Mouse (Mus musculus) right cerebral cortex, postnatal 10 days (tissue): ENCODE measurements around the gene Galnt7.
"Not testable (repeated sequence)": the region's sequence is repeated elsewhere in the genome, so short reads cannot be mapped to it uniquely, and the experiment has no call there.

ENCODE experiments used
- DNase-seq, 2 experiments: peaks; one replicate each; pipeline ENCODE4 v3.0.0; 2021; ENCODE audit warnings: low spot score in 2 of 2

Galnt7 gene

DNA sequence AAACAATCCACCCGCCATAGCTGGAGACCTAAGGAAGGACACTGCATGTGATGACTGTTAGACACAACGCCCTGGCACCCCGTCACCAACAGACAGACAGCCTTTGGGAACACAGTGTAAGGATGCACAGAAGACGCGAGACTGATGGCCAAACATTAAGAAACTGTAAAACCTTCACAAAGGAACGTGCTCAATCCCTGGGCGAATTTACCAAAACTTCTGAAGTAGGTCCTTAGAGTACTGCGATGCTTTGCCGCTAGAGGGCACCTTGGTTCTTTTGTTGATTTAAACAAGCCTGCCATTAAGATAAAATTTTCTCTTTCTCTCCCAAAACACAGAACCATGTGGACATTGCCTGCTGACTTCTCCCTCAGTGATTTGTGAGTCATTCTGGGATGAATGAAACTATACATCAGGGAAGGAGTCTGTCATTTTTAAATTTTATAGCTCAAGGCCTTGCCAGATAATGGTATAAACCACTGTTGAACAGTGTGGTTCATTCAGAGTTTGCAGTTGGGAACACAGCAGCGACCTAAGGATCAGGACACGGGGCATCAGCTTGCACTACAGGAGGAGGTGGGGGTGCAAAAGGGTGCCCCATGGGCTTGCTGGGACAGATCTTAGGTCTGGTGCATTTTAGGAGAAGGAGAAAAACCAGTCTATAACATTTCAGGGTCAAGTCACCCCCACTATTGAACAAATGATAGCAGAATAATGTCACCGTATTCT, 112.6 kb downstream of the Galnt7 start:
- DNase-seq, result peak; percentile 62 to 81

DNA sequence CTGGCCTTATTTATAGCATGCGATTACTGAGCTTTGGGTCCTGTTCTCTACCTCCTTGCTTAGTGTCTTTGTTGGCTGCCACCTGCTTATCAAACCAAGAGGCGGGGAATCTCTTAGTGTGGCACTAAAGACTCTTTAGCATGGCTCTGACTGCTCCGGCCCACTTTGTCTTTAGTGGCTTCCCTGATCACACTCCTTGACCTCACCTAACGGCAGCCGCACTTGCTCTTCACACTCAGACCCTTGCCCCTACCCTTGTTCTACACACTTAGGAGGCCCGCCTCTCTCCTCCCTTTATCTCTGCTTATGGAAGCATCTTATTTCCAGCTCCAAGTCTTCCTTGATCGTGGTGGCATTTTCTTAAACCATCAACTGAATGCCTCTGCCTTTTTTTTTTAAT, 114.2 kb downstream of the Galnt7 start:
- DNase-seq, result no peak

DNA sequence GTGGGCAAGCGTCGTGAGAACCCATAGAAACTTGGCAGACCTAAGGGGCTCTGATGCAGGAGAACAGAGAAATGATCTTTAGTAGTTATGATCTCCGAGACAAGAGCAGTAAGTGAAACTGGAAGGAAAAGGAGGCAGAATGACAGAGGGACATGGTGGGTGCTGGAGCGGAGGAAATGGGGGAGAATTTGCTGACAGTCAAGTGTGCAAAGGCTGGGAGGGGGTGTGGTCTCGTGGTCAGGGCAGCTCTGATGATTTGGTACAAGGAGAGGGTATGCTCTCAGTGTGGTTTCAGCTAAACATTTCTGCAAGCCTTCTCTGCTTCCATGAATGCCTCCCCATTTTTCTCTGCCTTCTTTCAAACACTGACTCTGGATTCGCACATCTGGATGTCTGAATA, 116.7 kb downstream of the Galnt7 start:
- no peak for DNase-seq

DNA sequence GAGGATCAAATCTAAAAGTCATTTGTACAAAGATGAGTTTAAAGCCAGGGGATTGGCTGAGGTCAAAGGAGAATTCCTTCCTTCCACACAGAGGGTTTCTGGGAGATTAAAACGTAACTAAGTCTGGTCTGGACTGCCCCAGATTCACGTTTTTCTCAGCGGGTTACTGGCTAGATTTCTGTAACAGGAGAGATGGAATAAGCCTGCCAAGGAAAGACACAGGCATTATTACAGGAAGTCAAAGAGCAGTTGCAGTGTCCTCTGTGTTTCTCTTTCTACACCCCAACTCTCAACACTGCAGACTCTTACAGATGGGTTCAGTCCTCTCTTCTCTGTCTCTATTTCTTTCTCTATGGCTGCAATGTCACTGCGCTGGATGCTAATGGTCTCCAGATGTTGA, 118.3 kb downstream of the Galnt7 start:
- no peak for DNase-seq

DNA sequence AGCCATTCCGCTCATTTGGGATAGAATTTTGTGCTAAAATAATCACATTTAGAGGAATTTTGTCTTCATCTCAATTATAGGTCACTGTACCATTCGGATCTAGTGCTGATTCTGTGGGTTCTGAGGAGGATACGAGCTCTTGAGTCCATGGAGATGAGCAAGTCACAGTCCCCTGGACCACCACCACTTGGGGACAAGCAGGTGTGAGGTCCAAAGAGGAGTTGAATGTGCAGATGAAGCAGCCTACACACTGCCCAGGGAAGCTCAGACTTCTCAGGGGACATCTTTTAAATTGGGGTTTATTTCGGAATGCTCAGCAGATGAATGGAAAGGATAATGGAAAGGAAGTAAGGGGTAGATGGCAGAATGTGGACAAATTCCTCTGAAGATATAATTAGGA, 119.7 kb downstream of the Galnt7 start:
- DNase-seq, result no peak

DNA sequence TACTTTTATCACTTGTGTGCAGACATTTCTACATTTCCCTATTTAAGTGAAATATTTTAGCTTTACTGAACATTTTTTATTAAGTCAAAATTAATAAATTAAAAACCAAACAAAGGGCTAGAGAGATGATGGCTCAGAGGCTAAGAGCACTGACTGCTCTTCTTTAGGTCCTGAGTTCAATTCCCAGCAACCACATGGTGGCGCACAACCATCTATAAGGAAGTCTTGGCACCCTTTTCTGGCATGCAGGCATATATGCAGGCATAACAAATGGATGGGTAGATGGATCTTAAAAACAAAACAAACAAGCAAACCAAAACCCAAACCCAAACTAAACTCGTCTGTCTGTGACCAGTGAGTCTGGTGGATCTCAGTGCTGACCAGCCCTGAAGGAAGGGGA, 120.6 kb downstream of the Galnt7 start:
- peak in 1 of 2 experiments; percentile 52 for DNase-seq

DNA sequence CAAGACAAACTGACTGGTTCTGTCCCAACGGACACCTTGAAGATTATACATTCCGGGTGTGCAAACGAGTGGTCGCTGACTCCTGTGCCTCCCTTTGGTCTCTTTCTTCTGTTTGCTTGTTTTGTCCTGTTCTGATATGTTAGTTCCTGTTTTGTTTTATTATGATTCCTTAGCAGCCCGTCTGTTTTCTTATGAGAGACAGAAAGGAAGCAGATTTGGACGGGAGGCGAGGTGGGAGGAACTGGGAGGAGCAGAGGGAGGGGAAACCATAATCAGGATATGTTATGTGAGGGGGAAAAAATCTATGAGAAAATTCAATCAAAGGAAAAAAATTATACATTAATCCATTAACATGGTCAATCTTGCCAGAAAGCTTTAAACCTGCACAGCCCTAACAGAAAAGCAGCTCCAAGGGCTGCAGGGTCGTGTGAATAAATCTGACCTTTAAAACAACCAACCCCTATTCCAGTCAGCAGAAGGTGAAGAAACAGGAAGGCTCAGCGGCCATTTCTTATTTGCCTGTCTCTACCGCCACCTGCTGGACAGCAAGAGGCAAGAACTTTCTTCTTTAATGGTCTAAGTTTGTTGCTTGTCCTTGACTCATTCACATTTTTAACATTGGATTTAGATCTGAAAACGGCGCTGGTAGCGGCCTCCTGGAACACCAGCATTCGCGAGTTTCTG, 122.0 kb downstream of the Galnt7 start:
- DNase-seq, result peak; percentile 79 to 89

DNA sequence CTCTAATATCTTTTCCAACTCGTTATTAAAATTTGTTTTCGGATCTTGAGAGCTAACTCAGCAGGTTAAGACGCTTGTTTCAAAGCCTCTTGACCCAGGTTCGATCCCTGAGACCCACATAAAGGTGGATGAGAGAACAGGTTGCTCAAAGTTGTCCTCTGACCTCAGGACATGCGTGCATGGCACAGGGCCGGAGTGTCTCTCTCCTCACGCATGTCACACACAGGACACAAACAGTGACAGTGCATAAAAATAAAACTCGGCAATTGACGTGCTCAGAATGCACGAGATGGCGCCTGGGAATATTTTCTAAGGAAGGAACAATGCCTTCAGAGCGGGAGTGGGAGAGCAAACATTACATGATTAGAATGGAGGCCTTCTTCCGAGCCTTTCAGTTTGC, 122.6 kb downstream of the Galnt7 start:
- no peak for DNase-seq

DNA sequence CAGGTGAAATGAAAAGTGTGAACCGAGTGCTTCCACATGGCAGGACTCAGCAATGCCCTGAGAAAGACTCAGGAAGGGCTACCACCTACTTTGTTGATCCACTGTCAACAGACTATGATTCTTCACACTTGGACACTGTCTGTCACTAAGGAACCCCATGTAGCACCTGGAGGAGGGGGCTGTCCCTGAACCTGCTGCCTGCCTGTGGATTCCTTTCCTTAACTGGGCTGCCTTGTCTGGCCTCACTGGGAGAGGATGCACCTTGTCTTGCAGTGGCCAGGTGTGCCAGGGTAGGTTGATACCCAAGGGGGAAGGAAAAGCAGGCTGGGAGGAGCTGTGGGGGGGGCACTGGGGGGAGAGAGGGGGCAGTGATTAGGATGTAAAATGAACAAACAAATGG, 124.8 kb downstream of the Galnt7 start:
- DNase-seq, result no peak

DNA sequence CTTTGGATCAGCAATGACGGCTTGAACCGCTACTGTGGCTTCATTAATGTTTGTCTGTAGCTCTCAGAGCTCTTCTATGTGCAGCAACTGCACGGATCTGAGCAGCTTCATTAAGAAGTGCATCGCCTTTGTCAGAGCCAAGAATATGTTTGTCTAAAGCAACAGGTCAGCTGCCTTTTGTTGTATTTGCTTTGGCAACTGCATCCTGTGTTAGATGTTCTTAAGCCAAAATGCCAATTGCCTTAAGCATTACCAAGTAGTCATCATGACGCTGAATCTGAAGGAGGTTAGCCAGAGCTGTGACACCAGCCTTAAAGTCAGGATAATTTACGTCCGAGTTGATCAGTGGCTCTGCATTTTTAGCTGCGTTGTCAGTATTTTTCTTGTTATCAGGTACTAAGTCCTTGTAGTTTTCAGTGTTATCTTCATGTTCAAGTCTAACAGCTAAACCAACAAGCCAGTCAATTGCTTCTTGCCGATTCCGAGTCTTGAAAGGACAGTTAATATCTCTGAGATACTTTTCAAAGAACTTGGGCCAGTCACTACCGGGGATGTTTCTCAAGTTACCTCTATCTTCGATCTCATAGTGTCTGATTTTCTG, 132.5 kb downstream of the Galnt7 start:
- no peak for DNase-seq

DNA sequence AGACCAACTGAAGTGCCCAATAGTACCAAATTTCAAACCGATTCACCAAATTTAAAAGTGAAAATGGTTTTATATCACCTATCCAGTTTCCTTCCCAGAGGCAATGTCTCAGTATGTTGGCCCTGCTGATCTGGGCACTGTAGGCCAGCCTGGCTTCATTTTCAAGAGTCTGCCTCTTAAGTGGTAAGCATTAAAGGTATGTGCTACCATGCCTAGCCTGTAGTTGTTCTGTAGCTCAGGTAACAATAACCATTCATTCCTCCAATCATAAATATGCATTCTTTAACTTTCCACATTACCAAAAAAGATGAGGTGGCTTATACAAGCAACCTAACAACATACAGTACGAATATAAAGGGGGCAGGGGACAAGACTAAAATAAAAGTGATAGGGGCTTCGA, 135.1 kb downstream of the Galnt7 start:
- no peak for DNase-seq

DNA sequence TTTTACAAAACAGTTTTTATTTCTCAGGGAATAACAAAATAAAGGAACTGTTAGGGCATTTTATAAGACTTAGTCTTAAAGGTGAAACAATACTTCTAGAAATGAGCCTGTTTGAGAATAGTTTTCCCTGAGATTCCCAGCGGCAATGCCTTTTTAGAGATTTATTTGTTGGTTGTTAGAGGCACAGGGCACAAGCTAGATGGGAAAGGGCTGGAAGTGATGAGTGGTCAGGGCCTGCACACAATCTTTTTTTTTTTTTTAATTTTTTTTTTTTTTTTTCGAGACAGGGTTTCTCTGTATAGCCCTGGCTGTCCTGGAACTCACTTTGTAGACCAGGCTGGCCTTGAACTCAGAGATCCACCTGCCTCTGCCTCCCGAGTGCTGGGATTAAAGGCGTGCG, 136.1 kb downstream of the Galnt7 start:
- DNase-seq, result not testable (repeated sequence)

DNA sequence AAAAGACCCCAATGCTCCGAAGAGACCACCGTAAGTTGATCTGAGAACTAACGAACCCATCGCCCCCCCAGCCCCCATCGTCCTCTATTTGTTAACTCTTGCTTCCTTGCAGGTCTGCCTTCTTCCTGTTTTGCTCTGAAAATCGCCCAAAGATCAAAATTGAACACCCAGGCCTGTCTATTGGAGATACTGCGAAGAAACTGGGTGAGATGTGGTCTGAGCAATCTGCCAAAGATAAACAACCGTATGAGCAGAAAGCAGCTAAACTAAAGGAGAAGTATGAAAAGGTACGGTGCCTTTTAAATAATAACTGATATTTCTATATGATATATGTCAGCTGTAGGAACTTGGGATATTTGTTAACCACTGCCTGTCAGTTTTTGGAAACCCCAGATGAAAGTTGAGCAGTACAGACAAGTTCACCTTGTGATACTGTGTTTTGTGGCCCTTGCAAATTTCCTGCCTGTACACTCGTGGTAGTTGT, 139.6 kb downstream of the Galnt7 start:
- DNase-seq, result not testable (repeated sequence)

DNA sequence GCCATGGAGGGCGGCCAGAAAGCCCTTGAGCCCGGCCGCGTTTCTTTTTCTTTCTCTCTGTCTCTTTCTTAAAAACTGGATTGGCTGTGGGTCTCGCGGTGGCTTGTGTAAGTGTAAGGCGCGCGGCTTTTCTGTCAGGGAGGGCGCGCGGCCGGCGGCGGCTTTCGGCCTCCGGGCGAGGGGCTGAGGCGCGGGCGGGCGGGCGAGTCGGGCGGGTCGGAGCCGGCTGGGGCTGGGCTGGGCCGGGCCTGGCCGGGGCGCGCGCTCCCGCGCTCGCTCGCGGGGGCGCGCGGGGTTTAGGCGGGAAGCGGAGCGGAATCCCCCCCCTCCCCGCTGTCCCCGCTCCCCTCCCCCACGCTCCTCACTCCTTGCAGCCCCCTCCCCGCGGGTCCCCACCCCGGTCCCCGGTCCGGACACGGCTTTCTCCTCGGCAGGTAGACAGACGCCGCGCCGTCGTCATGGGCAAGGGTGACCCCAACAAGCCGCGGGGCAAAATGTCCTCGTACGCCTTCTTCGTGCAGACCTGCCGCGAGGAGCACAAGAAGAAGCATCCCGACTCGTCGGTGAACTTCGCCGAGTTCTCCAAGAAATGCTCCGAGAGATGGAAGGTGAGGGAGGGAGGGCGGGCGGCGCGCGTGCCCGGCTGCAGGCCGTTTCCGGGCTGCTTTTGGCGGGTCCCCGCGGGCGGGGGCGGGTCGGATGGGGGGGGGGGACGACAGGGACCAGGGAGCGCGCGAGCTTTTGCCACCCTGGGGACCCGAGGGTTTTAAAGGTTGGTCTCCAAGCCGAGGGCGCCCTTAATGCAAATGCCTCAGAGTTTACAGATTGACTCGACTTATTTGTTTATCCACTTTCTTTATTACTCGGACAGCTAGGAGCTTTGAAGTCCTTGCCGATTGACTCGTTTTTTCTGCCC, 140.4 kb downstream of the Galnt7 start:
- DNase-seq, result no peak

DNA sequence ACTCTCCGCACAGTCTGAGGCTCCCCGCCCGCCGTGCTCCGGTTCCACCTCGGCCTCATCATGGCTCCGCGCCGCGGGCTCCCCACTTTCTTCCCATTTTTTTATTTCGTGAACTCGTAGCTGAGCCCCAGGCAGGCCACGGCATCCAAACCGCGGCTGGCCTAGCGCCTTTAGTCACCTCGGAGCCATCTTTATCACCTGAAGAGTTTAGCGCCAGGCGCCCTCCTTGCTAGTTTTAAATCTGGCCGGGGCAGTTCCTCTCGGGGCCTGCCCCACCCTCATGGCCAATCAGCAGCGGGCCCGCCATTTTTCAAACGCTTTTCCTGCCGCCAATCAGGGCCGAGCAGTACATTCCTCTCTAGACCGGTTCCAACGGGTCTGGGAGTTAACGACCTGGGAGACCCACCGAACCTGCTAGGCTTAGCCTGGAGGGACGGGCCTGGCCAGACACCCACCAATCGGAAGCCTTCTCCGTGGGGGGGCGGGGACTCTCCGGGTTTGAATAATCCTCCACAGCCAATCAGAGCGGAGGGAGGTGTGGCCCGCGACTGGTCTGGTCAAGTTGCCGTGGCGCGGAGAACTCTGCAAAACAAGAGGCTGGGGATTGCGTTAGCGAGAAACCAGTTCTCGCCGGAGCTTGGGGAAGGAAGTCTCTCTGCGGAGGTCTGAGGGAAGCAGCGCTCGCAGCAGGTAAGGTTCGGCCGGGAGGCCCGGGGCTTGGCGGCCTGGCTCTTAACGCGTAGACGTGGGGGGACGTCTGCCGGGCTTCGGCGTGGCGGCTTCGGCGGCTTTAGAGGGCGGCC, 141.3 kb downstream of the Galnt7 start, which contains the start of gene Hmgb2:
TSS of gene Hmgb2 (plus strand) at position 592 of the 803 bp plus-strand sequence.
- peak; percentile 100 for DNase-seq

DNA sequence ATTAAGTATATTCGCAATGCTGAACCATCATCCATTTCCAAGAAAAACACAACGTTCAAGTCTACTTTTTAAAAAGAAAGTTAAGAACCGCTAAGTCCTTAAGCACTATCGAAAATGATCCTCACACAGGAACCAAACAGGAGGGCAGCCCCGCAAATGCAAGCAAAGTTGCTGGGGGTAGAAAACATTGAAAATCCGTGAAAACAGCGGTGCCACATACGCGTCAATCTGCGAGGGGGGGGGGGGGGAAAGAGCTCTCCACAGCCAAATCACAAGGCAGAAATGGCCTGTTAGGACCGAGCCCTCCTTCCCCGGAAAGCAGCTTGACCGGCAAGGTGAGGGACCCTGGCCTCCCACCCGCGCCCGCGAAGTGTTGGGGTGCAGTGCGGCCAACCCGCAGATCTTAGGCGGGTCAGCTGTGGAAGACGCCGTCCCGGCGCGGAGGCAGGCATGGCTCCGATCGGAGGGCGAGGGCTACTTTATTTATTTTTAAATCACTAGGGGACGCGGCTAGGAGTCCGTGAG, 142.0 kb downstream of the Galnt7 start:
- DNase-seq, result no peak

DNA sequence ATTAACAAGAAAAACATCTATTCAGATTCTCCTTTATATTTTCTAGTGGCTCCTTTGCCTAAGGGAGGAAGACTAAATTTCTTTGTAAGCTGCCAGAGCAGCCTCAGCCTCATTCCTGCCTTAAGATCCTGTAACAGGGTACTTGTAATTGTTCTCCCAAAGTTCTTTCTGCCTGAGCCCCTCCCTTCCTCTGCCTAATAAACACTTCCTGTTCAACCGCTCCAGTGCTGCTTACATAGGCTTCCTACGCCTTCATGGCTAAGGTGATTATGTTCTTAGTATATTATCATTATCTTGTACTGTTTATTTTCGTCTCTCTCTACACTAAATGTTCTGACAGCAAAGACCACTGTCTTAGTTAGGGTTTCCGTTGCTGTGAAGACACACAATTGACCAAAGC, 144.2 kb downstream of the Galnt7 start:
- no peak for DNase-seq

DNA sequence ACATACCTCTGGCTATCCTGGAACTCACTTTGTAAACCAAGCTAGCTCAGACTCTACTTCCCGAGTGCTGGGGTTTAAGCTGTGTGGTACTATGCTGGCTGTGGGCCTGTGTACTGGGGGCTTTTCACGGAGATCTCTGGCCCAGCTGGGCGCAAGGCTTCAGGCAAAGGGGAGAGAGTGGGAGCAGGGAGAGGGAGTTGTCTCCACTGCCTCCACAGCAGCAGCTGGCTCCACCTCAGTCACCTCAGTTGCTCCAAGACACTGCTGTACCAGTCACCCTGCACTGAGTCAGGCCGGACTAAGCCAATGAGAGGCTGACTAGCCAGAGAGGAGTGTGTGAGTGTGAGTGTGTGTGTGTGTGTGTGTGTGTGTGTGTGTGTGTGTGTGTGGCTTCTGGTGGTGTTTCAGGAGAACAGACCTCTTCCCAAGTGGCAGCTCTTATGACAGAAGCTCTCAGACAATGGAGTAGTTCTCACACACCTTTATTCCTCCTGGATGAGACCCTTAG, 145.2 kb downstream of the Galnt7 start:
- peak in 1 of 2 experiments; percentile 7 for DNase-seq

DNA sequence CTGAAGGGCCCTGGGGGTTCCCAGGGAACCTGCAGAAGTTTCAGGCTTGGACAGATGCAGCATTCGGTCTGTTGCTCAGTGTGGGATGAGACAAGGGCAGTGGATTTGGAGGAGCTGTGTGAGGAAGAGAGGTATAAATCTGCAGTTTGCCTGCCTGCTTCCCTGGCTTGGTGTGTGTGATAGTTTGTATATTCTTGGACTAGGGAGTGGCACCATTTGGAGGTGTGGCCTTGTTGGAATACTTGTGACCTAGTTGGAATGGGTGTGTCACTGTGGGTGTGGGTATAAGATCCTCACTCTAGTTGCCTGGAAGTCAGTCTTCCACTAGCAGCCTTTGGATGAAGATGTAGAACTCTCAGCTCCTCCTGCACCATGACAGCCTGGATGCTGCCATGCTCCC, 147.3 kb downstream of the Galnt7 start:
- DNase-seq, result not testable (repeated sequence)

DNA sequence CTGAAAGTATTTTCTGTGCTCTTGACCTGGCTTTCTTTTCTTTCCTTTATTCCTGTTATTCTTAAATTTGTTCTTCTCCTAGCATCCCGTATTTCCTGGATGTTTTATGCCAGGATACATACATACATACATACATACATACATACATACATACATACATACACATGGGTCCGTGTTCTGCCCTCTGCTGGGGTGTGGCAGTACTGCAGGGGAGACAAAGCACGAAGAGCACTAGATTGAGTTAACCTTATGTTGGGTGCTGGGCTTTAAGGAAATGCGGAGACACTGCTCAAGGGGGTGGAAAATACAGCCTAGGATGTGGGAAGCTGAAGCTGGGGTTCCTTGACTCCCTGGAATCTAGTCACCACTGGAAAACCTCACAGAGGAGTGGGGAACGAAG, 149.2 kb downstream of the Galnt7 start:
- peak; percentile 43 to 51 for DNase-seq
